Mouse (Mus musculus) hindbrain, embryonic 10.5 days (tissue): ENCODE measurements around the gene Mup5. TPM values are rescaled to one million over a fixed set of nuclear protein-coding genes. Genes with fewer than 3 reads are reported as not detected.
"Not testable (repeated sequence)": the region's sequence is repeated elsewhere in the genome, so short reads cannot be mapped to it uniquely, and the experiment has no call there.

Experiments used
- DNase-seq: peaks from one replicate; pipeline ENCODE4 v3.0.0-alpha.2; 2017; ENCODE audit warnings: low spot score
- H3K27ac ChIP-seq: fragments of 300-500 bp; sonication (generic); 2 replicates; pipeline ENCODE4 v1.5.1; 2016; ENCODE audit warnings: mild to moderate bottlenecking, moderate library complexity
- H3K27me3 ChIP-seq: fragments of 300-500 bp; sonication (generic); 2 replicates; pipeline ENCODE4 v1.6.1; 2016; ENCODE audit warnings: mild to moderate bottlenecking; ENCODE audit not compliant: poor library complexity, insufficient read depth, severe bottlenecking
- H3K36me3 ChIP-seq: fragments of 300-500 bp; sonication (generic); 2 replicates; pipeline ENCODE4 v1.6.1; 2016; ENCODE audit warnings: mild to moderate bottlenecking, moderate library complexity
- H3K4me1 ChIP-seq: fragments of 300-500 bp; sonication (generic); replicated peaks from 2 replicates; pipeline ENCODE4 v1.6.1; 2016; ENCODE audit warnings: mild to moderate bottlenecking
- H3K4me3 ChIP-seq: fragments of 300-500 bp; sonication (generic); 2 replicates; pipeline ENCODE4 v1.5.1; 2016; ENCODE audit warnings: mild to moderate bottlenecking, moderate library complexity
- H3K9me3 ChIP-seq: fragments of 300-500 bp; sonication (generic); 2 replicates; pipeline ENCODE4 v1.6.1; 2016; ENCODE audit warnings: mild to moderate bottlenecking, moderate library complexity
- WGBS: fragments of 180-500 bp; shearing (Covaris S2); methylation state at CpG from one replicate; pipeline ENCODE4 v1.1.7; 2016; 5-methylcytosine and 5-hydroxymethylcytosine counted together
- polyA plus RNA-seq: library from polyadenylated mRNA; unstranded; fragments of >200 nt; fragmentation: Nextera tagmentation; extraction: Ambion mirVana; gene quantifications from 2 replicates; pipeline ENCODE4 v1.2.1, GENCODE M21; 2016

Gene Mup5
- polyA plus RNA-seq, 1 experiment from 2014 or later, result not detected

DNA sequence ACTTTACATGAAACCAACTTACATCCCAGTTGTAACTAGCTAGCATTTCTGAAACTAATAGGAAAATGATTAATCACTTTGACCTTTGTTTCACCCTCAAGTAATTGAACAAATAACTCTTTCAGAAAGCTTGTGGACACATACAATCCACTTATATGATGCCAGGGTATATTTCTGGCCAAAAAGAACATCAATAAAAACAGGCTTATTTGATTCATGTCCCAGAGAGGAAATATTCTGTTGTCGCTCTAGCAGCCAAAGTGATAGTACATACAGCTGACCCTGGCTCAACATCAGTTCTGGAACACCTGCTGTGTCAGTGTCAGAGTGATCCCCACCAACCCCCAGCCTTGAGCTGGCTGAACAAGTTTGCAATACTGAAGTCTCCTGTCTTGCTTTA is 50.8 kb downstream of the Mup5 start:
- H3K4me3 ChIP-seq, H3K27ac ChIP-seq, H3K9me3 ChIP-seq, H3K27me3 ChIP-seq, H3K4me1 ChIP-seq, H3K36me3 ChIP-seq, DNase-seq: not testable (repeated sequence)
- 87% methylated on average over 1 of the region's 1 CpGs for WGBS

DNA sequence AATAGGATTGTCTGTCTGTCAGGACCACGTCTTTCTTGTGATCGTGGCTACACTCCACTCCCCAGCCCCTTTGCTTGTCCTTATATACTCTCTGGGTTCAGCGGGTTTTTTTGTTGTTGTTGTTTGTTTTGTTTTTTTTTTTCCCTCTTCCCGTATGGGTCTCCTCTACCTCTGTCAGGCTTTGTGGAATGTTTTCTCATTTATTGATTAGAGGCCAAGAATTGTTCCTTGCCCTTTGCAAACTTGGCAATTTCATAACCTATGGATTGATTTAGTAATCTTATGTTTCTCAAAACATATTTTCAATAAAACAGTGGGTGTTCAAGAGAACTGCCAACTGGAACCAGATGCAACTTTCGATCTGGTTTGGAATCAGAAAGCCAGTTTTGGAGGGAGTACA is 52.9 kb downstream of the Mup5 start, which contains the start of gene Mup19:
Gene Mup19, minus strand, starts transcription at position 101 of the 400 bp plus-strand sequence.
- WGBS, result 96% methylated on average over 1 of the region's 5 CpGs
- H3K9me3 ChIP-seq, H3K4me1 ChIP-seq, H3K27me3 ChIP-seq, H3K4me3 ChIP-seq, H3K27ac ChIP-seq, H3K36me3 ChIP-seq, DNase-seq: not testable (repeated sequence)

Other genes starting within 250 kb of the Mup5 start
- gene Mup17, start 239.4 kb downstream of the Mup5 start, polyA plus RNA-seq, result not detected in 2 replicates
- gene Mup18, start 161.1 kb downstream of the Mup5 start, polyA plus RNA-seq, result not detected in 2 replicates
- gene Mup19, start 53.0 kb downstream of the Mup5 start, polyA plus RNA-seq, result not detected in 2 replicates
- gene Mup20, start 218.9 kb upstream of the Mup5 start, polyA plus RNA-seq, result not detected in 2 replicates